Mouse (Mus musculus) monocyte, adult 2 months (primary cell): Measurements from ENCODE around the gene 4933412E24Rik.

Source experiments
- DNase-seq, 2 experiments: peaks; one replicate each; pipeline ENCODE4 v3.0.0; 2022; ENCODE audit warnings: low spot score in 2 of 2, low read depth in 1 of 2

Gene 4933412E24Rik

GRCm38 (mm10) chr15:60016513-60016912 lies at the start of gene 4933412E24Rik:
Gene 4933412E24Rik (minus strand): TSS chr15:60016613.
- no peak for DNase-seq

GRCm38 (mm10) chr15:60030728-60031127 lies 14.3 kb upstream of the 4933412E24Rik start:
- no peak for DNase-seq

- no peak for DNase-seq
Observed at GRCm38 (mm10) chr15:60021256-60021655, 4.8 kb upstream of the 4933412E24Rik start.

DNA sequence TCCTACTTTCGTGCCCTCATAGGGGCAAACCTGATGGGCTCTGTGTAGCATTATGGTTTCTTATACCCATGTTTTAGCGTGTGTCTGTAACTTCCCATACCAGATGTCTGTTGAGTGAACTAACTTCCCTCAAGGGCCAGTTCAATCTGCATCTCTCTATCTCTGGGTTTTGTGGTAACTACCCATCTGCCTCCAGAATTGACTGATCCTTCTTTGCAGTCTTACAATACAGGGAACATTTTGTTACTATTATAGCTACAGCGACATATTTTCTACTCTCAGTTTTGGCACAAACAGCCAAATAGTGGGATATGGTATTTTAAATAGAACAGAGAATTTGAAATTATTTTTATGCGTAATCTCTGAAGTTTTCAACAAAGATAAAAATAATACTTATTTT lies 6.2 kb downstream of the 4933412E24Rik start:
- no peak for DNase-seq

GRCm38 (mm10) chr15:60009610-60010009 lies 6.8 kb downstream of the 4933412E24Rik start:
- no peak for DNase-seq

GRCm38 (mm10) chr15:59983777-59984176 lies 32.6 kb downstream of the 4933412E24Rik start:
- no peak for DNase-seq

DNA sequence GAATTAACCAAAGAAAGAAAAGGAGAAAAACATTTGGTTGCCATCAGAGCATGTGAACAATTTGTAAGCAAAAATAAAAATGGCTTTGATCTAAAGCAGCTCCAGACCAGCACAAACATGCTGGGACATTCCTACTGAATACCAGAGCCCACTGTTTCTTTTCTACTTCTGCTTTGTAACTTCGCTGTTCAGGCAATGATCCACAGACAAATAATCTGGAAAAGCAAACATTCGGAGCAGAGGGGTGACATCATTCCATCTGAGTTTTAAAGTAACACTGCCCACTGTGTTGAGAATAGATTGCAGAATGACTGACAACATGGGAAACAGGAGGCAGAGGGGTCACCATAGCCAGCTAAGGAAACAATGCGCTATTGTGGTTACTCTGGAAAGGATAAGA lies 41.1 kb downstream of the 4933412E24Rik start:
- no peak for DNase-seq

DNA sequence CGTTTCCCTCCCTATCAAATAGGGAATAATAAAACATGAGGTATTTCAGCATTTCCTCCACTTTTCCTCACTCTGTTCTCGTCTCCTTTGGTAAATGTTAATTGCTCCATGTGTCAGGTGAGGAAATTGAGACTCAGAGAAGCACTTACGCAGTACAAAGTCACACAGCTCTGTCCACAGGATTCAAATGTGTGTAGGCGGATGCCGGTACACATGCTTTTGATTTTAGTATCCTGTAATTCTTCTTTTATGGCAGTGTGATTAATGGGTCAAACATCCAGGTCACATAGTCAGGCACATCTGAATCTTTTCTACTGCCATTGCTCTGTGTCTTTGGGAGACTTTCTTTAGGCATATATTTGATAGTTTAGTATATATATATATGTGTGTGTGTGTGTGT lies 41.8 kb downstream of the 4933412E24Rik start:
- DNase-seq, result no peak

DNA sequence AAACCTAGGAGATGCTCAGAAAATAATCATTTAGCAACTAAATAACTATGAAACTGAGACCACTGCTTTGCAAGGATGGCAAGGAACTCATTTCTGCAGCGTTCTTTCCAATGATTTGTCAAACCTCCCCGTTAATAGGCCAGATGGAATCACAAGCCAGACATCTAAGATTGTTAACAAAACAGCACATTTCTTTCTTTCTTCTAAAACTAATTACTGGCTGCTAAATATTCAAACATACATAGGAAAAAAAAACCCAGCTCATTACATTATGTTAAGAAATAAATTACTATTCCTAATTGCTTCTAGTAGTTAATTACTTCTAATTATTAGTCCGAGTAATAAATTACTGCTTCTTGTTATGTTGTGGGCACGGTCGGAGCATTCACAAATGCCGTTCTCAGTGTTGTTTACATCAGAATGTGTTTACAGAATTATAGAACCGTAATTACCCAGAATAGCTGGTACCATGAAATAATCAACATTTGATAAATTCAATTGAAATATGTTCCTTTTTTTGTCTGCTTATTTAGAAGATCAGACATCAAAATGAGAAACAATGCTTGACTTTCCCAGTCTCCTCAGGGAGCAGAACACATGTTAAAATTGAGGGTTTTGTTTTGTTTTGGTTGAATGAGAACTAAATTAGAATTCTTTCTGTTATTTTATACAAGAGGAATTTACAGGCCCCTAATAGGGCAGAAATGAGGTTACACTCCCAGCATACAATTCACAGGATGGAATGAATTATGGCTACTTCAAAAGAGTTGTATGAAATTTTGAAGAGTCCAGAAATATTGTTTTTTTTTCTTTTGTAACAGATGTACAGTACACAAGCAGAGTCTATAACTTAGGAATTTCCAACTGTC lies 42.5 kb downstream of the 4933412E24Rik start:
- DNase-seq, result no peak
